Mouse (Mus musculus): ENCODE measurements around the gene Zfp784. TPM values are rescaled to one million over a fixed set of nuclear protein-coding genes. Genes with fewer than 3 reads are reported as not detected.

Zfp784 gene
- polyA plus RNA-seq, 1 experiment: 5.2 TPM

DNA sequence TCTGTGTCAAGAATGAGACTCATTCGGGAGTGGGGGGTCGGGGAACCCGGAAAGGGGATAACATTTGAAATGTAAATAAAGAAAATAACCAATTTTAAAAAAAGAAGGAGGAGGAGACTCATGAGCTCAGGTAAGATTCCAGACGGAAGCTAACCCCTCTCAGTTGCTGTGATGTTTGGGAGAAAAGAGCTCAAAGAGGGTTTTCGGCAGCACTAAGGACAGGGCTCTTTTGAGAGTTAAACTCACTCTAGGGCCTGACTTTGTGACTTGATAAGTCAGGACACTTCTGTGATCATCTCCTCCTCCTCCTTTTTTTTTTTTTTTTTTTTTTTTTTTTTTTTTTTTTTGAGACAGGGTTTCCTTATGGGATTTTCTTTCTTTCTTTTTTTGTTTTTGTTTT is 694 bp upstream of the Zfp784 start:
- no peak for DNase-seq
- no peaks in the 10 kb centered on the region for H3K36me3 ChIP-seq (ENCODE audit: control insufficient read depth, insufficient read depth, low read length)
- H3K4me3 ChIP-seq (ENCODE audit: control insufficient read depth, insufficient read depth, low read length): no peak overlapping the region
- TF ChIP-seq POLR2A (IDR thresholded peaks at IDR 0.05; ENCODE audit: control insufficient read depth, extremely low read depth, insufficient read depth, low read length, poor library complexity) (no peak), CTCF (IDR thresholded peaks at IDR 0.05; ENCODE audit: borderline replicate concordance, control insufficient read depth, extremely low read depth, insufficient read depth, low read length, poor library complexity) (no peak)
- 33% methylated on average over 5 of the region's 5 CpGs for WGBS
- peaks cover 6% of the 10 kb centered on the region for H3K4me1 ChIP-seq (replicated peaks; ENCODE audit: control insufficient read depth, insufficient read depth, low read length)
- H3K27ac ChIP-seq (ENCODE audit: control insufficient read depth, insufficient read depth, low read length): no peak overlapping the region
- no peaks in the 10 kb centered on the region for H3K27me3 ChIP-seq (ENCODE audit: control insufficient read depth, insufficient read depth, low read length)

GRCm38 (mm10) chr7:5037467-5037866 is 779 bp downstream of the Zfp784 start:
- WGBS: 96% methylated on average over 8 of the region's 8 CpGs
- Histone ChIP-seq H3K4me1 (replicated peaks; ENCODE audit: control insufficient read depth, insufficient read depth, low read length) (peaks cover 6% of the 10 kb centered on the region), H3K27ac (ENCODE audit: control insufficient read depth, insufficient read depth, low read length) (no peak overlapping the region), H3K36me3 (ENCODE audit: control insufficient read depth, insufficient read depth, low read length) (peaks cover 4% of the 10 kb centered on the region; the same call in 1 of the 2 replicates), H3K4me3 (ENCODE audit: control insufficient read depth, insufficient read depth, low read length) (no peak overlapping the region), H3K27me3 (ENCODE audit: control insufficient read depth, insufficient read depth, low read length) (no peaks in the 10 kb centered on the region)
- no peak for TF ChIP-seq CTCF (IDR thresholded peaks at IDR 0.05; ENCODE audit: borderline replicate concordance, control insufficient read depth, extremely low read depth, insufficient read depth, low read length, poor library complexity)
- DNase-seq: no peak

DNA sequence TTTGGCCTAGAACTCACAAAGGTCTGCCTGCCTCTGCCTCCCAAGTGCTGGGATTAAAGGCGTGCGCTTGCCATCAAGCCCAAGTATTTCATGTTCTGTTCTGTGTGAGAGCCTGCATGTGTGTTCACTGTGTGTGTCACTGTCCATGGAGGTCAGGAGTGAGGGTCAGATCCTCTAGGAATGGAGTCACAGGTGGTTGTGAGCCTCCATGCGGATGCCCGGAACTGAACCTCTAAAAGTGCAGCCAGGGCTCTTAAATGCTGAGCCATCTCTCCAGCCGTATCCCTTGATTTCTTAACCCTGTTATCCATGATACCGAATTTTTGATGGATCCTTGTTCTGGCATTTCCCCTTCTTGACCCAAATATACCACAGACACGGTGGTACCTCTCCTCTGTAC is 1.2 kb downstream of the Zfp784 start:
- Histone ChIP-seq H3K4me3 (ENCODE audit: control insufficient read depth, insufficient read depth, low read length) (no peak overlapping the region), H3K36me3 (ENCODE audit: control insufficient read depth, insufficient read depth, low read length) (peaks cover 8% of the 10 kb centered on the region), H3K27me3 (ENCODE audit: control insufficient read depth, insufficient read depth, low read length) (no peaks in the 10 kb centered on the region), H3K4me1 (replicated peaks; ENCODE audit: control insufficient read depth, insufficient read depth, low read length) (peaks cover 6% of the 10 kb centered on the region), H3K27ac (ENCODE audit: control insufficient read depth, insufficient read depth, low read length) (no peak overlapping the region)
- DNase-seq: no peak
- WGBS: 97% methylated on average over 7 of the region's 7 CpGs
- TF ChIP-seq CTCF (IDR thresholded peaks at IDR 0.05; ENCODE audit: borderline replicate concordance, control insufficient read depth, extremely low read depth, insufficient read depth, low read length, poor library complexity) (no peak), POLR2A (IDR thresholded peaks at IDR 0.05; ENCODE audit: control insufficient read depth, extremely low read depth, insufficient read depth, low read length, poor library complexity) (no peak)

DNA sequence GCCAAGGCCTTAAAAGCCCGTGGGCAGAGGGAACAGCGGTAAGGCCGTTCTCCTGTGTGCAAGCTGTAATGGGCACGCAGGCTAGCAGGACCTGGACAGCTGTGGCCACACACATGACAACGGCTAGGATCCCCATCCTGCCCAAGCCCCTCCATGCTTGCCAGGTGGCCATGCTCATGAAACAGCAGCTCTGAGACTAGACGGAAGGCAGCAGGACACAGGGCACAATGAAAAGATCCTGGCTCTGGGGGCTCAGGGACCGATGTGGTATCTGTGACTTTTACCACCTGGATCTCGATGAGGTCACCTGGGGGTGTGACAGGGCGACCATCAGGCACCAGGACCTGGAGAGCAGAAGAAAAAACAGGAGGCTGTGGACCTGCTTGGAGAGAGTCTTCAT is 2.1 kb downstream of the Zfp784 start:
- Histone ChIP-seq H3K4me3 (ENCODE audit: control insufficient read depth, insufficient read depth, low read length) (no peak overlapping the region), H3K27me3 (ENCODE audit: control insufficient read depth, insufficient read depth, low read length) (no peaks in the 10 kb centered on the region), H3K27ac (ENCODE audit: control insufficient read depth, insufficient read depth, low read length) (no peak overlapping the region), H3K4me1 (replicated peaks; ENCODE audit: control insufficient read depth, insufficient read depth, low read length) (peaks cover 6% of the 10 kb centered on the region), H3K36me3 (ENCODE audit: control insufficient read depth, insufficient read depth, low read length) (peaks cover 17% of the 10 kb centered on the region)
- WGBS: 98% methylated on average over 9 of the region's 9 CpGs
- TF ChIP-seq POLR2A (IDR thresholded peaks at IDR 0.05; ENCODE audit: control insufficient read depth, extremely low read depth, insufficient read depth, low read length, poor library complexity) (no peak), CTCF (IDR thresholded peaks at IDR 0.05; ENCODE audit: borderline replicate concordance, control insufficient read depth, extremely low read depth, insufficient read depth, low read length, poor library complexity) (no peak)
- DNase-seq: no peak

GRCm38 (mm10) chr7:5035628-5036027 is 2.6 kb downstream of the Zfp784 start:
- TF ChIP-seq CTCF (IDR thresholded peaks at IDR 0.05; ENCODE audit: borderline replicate concordance, control insufficient read depth, extremely low read depth, insufficient read depth, low read length, poor library complexity): no peak
- TF ChIP-seq POLR2A (IDR thresholded peaks at IDR 0.05; ENCODE audit: control insufficient read depth, extremely low read depth, insufficient read depth, low read length, poor library complexity): no peak
- Histone ChIP-seq H3K36me3 (ENCODE audit: control insufficient read depth, insufficient read depth, low read length) (peaks cover 22% of the 10 kb centered on the region), H3K4me3 (ENCODE audit: control insufficient read depth, insufficient read depth, low read length) (no peak overlapping the region), H3K27me3 (ENCODE audit: control insufficient read depth, insufficient read depth, low read length) (no peaks in the 10 kb centered on the region), H3K27ac (ENCODE audit: control insufficient read depth, insufficient read depth, low read length) (no peak overlapping the region), H3K4me1 (replicated peaks; ENCODE audit: control insufficient read depth, insufficient read depth, low read length) (peaks cover 6% of the 10 kb centered on the region)
- no peak for DNase-seq
- 98% methylated on average over 17 of the region's 17 CpGs for WGBS

- H3K27ac ChIP-seq (ENCODE audit: control insufficient read depth, insufficient read depth, low read length): no peak within 1 kb of the TSS
- TF ChIP-seq CTCF (IDR thresholded peaks at IDR 0.05; ENCODE audit: borderline replicate concordance, control insufficient read depth, extremely low read depth, insufficient read depth, low read length, poor library complexity) (no peak), POLR2A (IDR thresholded peaks at IDR 0.05; ENCODE audit: control insufficient read depth, extremely low read depth, insufficient read depth, low read length, poor library complexity) (no peak)
- H3K4me3 ChIP-seq (ENCODE audit: control insufficient read depth, insufficient read depth, low read length): no peak within 1 kb of the TSS
- DNase-seq: no peak
- H3K4me1 ChIP-seq (replicated peaks; ENCODE audit: control insufficient read depth, insufficient read depth, low read length): peaks cover 2% of the 10 kb centered on the region
- H3K27me3 ChIP-seq (ENCODE audit: control insufficient read depth, insufficient read depth, low read length): no peaks in the 10 kb centered on the region
- WGBS: 97% methylated on average over 3 of the region's 3 CpGs
- peaks cover 40% of the 10 kb centered on the region for H3K36me3 ChIP-seq (ENCODE audit: control insufficient read depth, insufficient read depth, low read length)
These were observed 4.4 kb downstream of the Zfp784 start, which contains the start of gene 4632433K11Rik for GRCm38 (mm10) chr7:5033818-5034217. 4632433K11Rik (plus strand) TSS chr7:5034118.

- DNase-seq: no peak
- no peaks in the 10 kb centered on the region for H3K27me3 ChIP-seq (ENCODE audit: control insufficient read depth, insufficient read depth, low read length)
- WGBS: 98% methylated on average over 46 of the region's 46 CpGs
- H3K36me3 ChIP-seq (ENCODE audit: control insufficient read depth, insufficient read depth, low read length): peaks cover 46% of the 10 kb centered on the region
- no peak overlapping the region for H3K4me3 ChIP-seq (ENCODE audit: control insufficient read depth, insufficient read depth, low read length)
- H3K4me1 ChIP-seq (replicated peaks; ENCODE audit: control insufficient read depth, insufficient read depth, low read length): no peaks in the 10 kb centered on the region
- no peak for TF ChIP-seq CTCF (IDR thresholded peaks at IDR 0.05; ENCODE audit: borderline replicate concordance, control insufficient read depth, extremely low read depth, insufficient read depth, low read length, poor library complexity)
- TF ChIP-seq POLR2A (IDR thresholded peaks at IDR 0.05; ENCODE audit: control insufficient read depth, extremely low read depth, insufficient read depth, low read length, poor library complexity): no peak
- H3K27ac ChIP-seq (ENCODE audit: control insufficient read depth, insufficient read depth, low read length): no peak overlapping the region
These were observed 6.8 kb downstream of the Zfp784 start for GRCm38 (mm10) chr7:5031496-5031895.

Data from thymus, adult 2 months (tissue).